Comparison of ENCODE assay signal across 15 mouse cellular contexts in genomic region chr6:91938491-91938890, GRCm38 (mm10). TPM values are rescaled to one million over a fixed set of nuclear protein-coding genes. Genes with fewer than 3 reads are reported as not detected.
"Had no signal": no experiment of that assay in that cellular context is flagged by ENCODE, and none has a peak within 500 bp of the region (broad histone marks: within the 10 kb centered on the region; RNA-seq: fewer than 3 reads in every experiment).

No protein-coding gene starts in this region.

- H3K4me2 ChIP-seq: limb, embryonic 12.5 days; liver, embryonic 13.5 days; midbrain, embryonic 13.5 days; neural tube, embryonic 15.5 days had no signal

- H3K27ac ChIP-seq: limb, embryonic 12.5 days; liver, embryonic 13.5 days; midbrain, embryonic 13.5 days; neural tube, embryonic 15.5 days; stomach, postnatal 0 days had no signal

- H3K4me3 ChIP-seq: limb, embryonic 12.5 days; liver, embryonic 13.5 days; midbrain, embryonic 13.5 days; myocyte; neural tube, embryonic 15.5 days had no signal

- H3K9ac ChIP-seq: limb, embryonic 12.5 days; liver, embryonic 13.5 days; midbrain, embryonic 13.5 days; neural tube, embryonic 15.5 days had no signal

- H3K4me1 ChIP-seq: liver, embryonic 13.5 days; midbrain, embryonic 13.5 days had no signal

- H3K9me3 ChIP-seq: limb, embryonic 12.5 days; liver, embryonic 13.5 days; midbrain, embryonic 13.5 days; neural tube, embryonic 15.5 days had no signal

- H3K27me3 ChIP-seq: limb, embryonic 12.5 days; liver, embryonic 13.5 days; midbrain, embryonic 13.5 days; neural tube, embryonic 15.5 days had no signal

- DNase-seq: kidney, adult 11 months; kidney, adult 9 months; kidney, postnatal 14 days; layer of hippocampus, adult 9-11 months; layer of hippocampus, postnatal 36 days; liver; liver, embryonic 13.5 days; right cerebral cortex, adult 18-20 months; right cerebral cortex, postnatal 25 days; thymus, postnatal 4 days had no signal

- H3K36me3 ChIP-seq: limb, embryonic 12.5 days; liver, embryonic 13.5 days; midbrain, embryonic 13.5 days; neural tube, embryonic 15.5 days had no signal

- ATAC-seq: midbrain, embryonic 13.5 days had no signal

RNA-seq across cellular contexts. Expression of gene 4930590J08Rik, which starts 35.9 kb away (rescaled TPM):
- polyA plus RNA-seq: liver, embryonic 13.5 days had no signal

RNA-seq across cellular contexts. Expression of gene Fgd5, which starts 40.2 kb away (rescaled TPM):
- polyA plus RNA-seq: myocyte had no signal
